Mouse (Mus musculus) CH12.LX (cell line): ENCODE results near the gene Efs. TPM values are rescaled to one million over a fixed set of nuclear protein-coding genes. Genes with fewer than 3 reads are reported as not detected.

Source experiments
- DNase-seq: peaks from one replicate; pipeline ENCODE4 v3.0.0-alpha.2; 2013; ENCODE audit errors: extremely low read depth
- H3K27ac ChIP-seq: 2 replicates; pipeline ENCODE4 v1.5.1; 2012; ENCODE audit warnings: low read depth, mild to moderate bottlenecking, control low read depth, moderate library complexity; ENCODE audit not compliant: insufficient read depth
- H3K27me3 ChIP-seq: replicated peaks from 2 replicates; pipeline ENCODE3; 2012; ENCODE audit warnings: inconsistent platforms
- H3K36me3 ChIP-seq, 2 experiments: replicated peaks in 1 of 2; 2 replicates each; pipeline versions ENCODE3 to v1.6.1; 2012; ENCODE audit warnings: inconsistent platforms in 1 of 2, low read length in 1 of 2, mild to moderate bottlenecking in 1 of 2, mixed read lengths in 1 of 2, moderate library complexity in 1 of 2; ENCODE audit not compliant: control insufficient read depth in 1 of 2, insufficient read depth in 1 of 2
- H3K4me1 ChIP-seq, 2 experiments: 2 replicates each; pipeline ENCODE4 v1.6.1; 2012; ENCODE audit warnings: inconsistent platforms in 1 of 2, moderate library complexity in 1 of 2; ENCODE audit not compliant: insufficient read depth in 2 of 2, control insufficient read depth in 1 of 2
- H3K4me2 ChIP-seq: 2 replicates; pipeline ENCODE4 v1.6.1; 2012; ENCODE audit warnings: low read depth, mild to moderate bottlenecking, control low read depth; ENCODE audit not compliant: poor library complexity, insufficient read depth, severe bottlenecking
- H3K4me3 ChIP-seq, 3 experiments: fragments of 150-350 bp in 1 of 3; sonication (generic) in 1 of 3; replicated peaks in 1 of 3; 2 replicates each; pipeline versions ENCODE3 to v1.5.1; 2011 to 2012; ENCODE audit warnings: low read depth in 2 of 3, low read length in 2 of 3, mild to moderate bottlenecking in 2 of 3, moderate library complexity in 2 of 3, control low read depth in 1 of 3, improper control_type of control experiment in 1 of 3, inconsistent platforms in 1 of 3, mixed read lengths in 1 of 3; ENCODE audit not compliant: poor library complexity in 1 of 3
- H3K79me2 ChIP-seq: replicated peaks from 2 replicates; pipeline ENCODE4 v1.6.1; 2012; ENCODE audit warnings: mild to moderate bottlenecking, moderate library complexity; ENCODE audit not compliant: control insufficient read depth, poor library complexity, insufficient read depth, severe bottlenecking; ENCODE audit errors: extremely low read depth
- H3K9ac ChIP-seq: 2 replicates; pipeline ENCODE4 v1.6.1; 2012; ENCODE audit warnings: low read depth, mild to moderate bottlenecking, control low read depth, moderate library complexity; ENCODE audit not compliant: insufficient read depth
- H3K9me3 ChIP-seq: replicated peaks from 2 replicates; pipeline ENCODE3; 2012; ENCODE audit warnings: low read length, inconsistent platforms, mixed read lengths
- BHLHE40 ChIP-seq: IDR thresholded peaks from 2 replicates; pipeline ENCODE4 v1.6.1; 2011; ENCODE audit warnings: mild to moderate bottlenecking, low read depth, low read length, improper control_type of control experiment
- CHD1 ChIP-seq: IDR thresholded peaks from 2 replicates; pipeline ENCODE4 v1.6.1; 2012; ENCODE audit warnings: low read depth, low read length, improper control_type of control experiment, inconsistent platforms
- CTCF ChIP-seq, 2 experiments: IDR thresholded peaks in 1 of 2; conservative IDR thresholded peaks in 1 of 2; 2 replicates each; pipeline ENCODE4 v1.5.1; 2011 to 2012; ENCODE audit warnings: low read depth in 2 of 2, low read length in 2 of 2, improper control_type of control experiment in 1 of 2, inconsistent platforms in 1 of 2, mild to moderate bottlenecking in 1 of 2, moderate library complexity in 1 of 2
- E2F4 ChIP-seq: IDR thresholded peaks from 2 replicates; pipeline ENCODE4 v1.6.1; 2011; ENCODE audit warnings: low read depth, low read length, improper control_type of control experiment; ENCODE audit not compliant: insufficient replicate concordance
- ELF1 ChIP-seq: IDR thresholded peaks from 2 replicates; pipeline ENCODE4 v1.6.1; 2014; ENCODE audit warnings: low read depth, mild to moderate bottlenecking, inconsistent platforms, low read length, improper control_type of control experiment
- ETS1 ChIP-seq: conservative IDR thresholded peaks from 2 replicates; pipeline ENCODE4 v1.6.1; 2012; ENCODE audit warnings: low read depth, mild to moderate bottlenecking, inconsistent platforms, low read length, improper control_type of control experiment, moderate library complexity
- HCFC1 ChIP-seq: IDR thresholded peaks from 2 replicates; pipeline ENCODE4 v1.6.1; 2012; ENCODE audit warnings: low read depth, mild to moderate bottlenecking, inconsistent platforms, low read length, improper control_type of control experiment
- JUN ChIP-seq: IDR thresholded peaks from 2 replicates; pipeline ENCODE4 v1.6.1; 2011; ENCODE audit warnings: low read depth, mild to moderate bottlenecking, low read length, improper control_type of control experiment, moderate library complexity; ENCODE audit not compliant: insufficient read depth
- JUND ChIP-seq: conservative IDR thresholded peaks from 2 replicates; pipeline ENCODE4 v1.6.1; 2011; ENCODE audit warnings: low read depth, low read length, improper control_type of control experiment
- KAT2A ChIP-seq: IDR thresholded peaks from 2 replicates; pipeline ENCODE4 v1.6.1; 2012; ENCODE audit warnings: low read length, improper control_type of control experiment, inconsistent platforms; ENCODE audit not compliant: insufficient replicate concordance
- MAX ChIP-seq: IDR thresholded peaks from 2 replicates; pipeline ENCODE4 v1.6.1; 2011; ENCODE audit warnings: low read length, improper control_type of control experiment
- MEF2A ChIP-seq: IDR thresholded peaks from 2 replicates; pipeline ENCODE4 v1.6.1; 2014; ENCODE audit warnings: low read depth, mild to moderate bottlenecking, inconsistent platforms, low read length, improper control_type of control experiment, borderline replicate concordance
- MXI1 ChIP-seq: IDR thresholded peaks from 2 replicates; pipeline ENCODE4 v1.6.1; 2011; ENCODE audit warnings: mild to moderate bottlenecking, low read depth, low read length, improper control_type of control experiment
- PAX5 ChIP-seq: IDR thresholded peaks from 2 replicates; pipeline ENCODE4 v1.6.1; 2012; ENCODE audit warnings: low read length, inconsistent platforms, mixed read lengths
- POLR2A ChIP-seq: IDR thresholded peaks from 2 replicates; pipeline ENCODE4 v1.6.1; 2011; ENCODE audit warnings: low read depth, mild to moderate bottlenecking, improper control_type of control experiment, low read length
- POLR2AphosphoS2 ChIP-seq: IDR thresholded peaks from 2 replicates; pipeline ENCODE4 v1.6.1; 2011; ENCODE audit warnings: low read depth, low read length, improper control_type of control experiment
- SMC3 ChIP-seq: IDR thresholded peaks from 2 replicates; pipeline ENCODE4 v1.6.1; 2011; ENCODE audit warnings: low read depth, low read length, improper control_type of control experiment
- TCF12 ChIP-seq: IDR thresholded peaks from 2 replicates; pipeline ENCODE4 v1.6.1; 2014; ENCODE audit warnings: low read depth, mild to moderate bottlenecking, inconsistent platforms, low read length, improper control_type of control experiment
- UBTF ChIP-seq: IDR thresholded peaks from 2 replicates; pipeline ENCODE4 v1.6.1; 2012; ENCODE audit warnings: low read depth, mild to moderate bottlenecking, inconsistent platforms, low read length, improper control_type of control experiment, moderate library complexity
- ZMIZ1 ChIP-seq: IDR thresholded peaks from 2 replicates; pipeline ENCODE4 v1.6.1; 2012; ENCODE audit warnings: low read depth, mild to moderate bottlenecking, inconsistent platforms, low read length, improper control_type of control experiment
- dilution Hi-C: fragments of 300-500 bp; cut with MboI; formaldehyde crosslinking; loops from 2 replicates; pipeline ENCODE4 v1.14.3; 2020; ENCODE audit warnings: low sequenced_read_pairs; ENCODE audit not compliant: extremely low pct_unique_long_range_greater_than_20kb, extremely low pct_ligation_motif_present
- in situ Hi-C: fragments of 300-500 bp; cut with MboI; formaldehyde crosslinking; loops from 3 replicates; pipeline ENCODE4 v1.14.3; 2019; ENCODE audit warnings: low sequenced_read_pairs, low pct_ligation_motif_present, low pct_unique_long_range_greater_than_20kb, mixed read lengths
- polyA plus RNA-seq: library from polyadenylated mRNA; unstranded; fragments of >175 nt; gene quantifications from 2 replicates; pipeline ENCODE4 v1.2.1, GENCODE M21; 2012; ENCODE audit warnings: low read depth; ENCODE audit not compliant: insufficient read length
- total RNA-seq, 2 experiments: library from RNA; depleted of rRNA; stranded (reverse); fragments of 300-350 nt in 1 of 2; fragments of >200 nt in 1 of 2; gene quantifications; 2 replicates each; pipeline ENCODE4 v1.2.3; 2012 to 2014

The Efs gene
- total and polyA plus RNA-seq, 3 experiments = not detected

GRCm38 (mm10) chr14:54929801-54930200 is 3.9 kb upstream of the Efs start:
- dilution Hi-C loops = no loop called here
- peaks cover 80% of the 10 kb centered on the region for H3K27me3 ChIP-seq

DNA sequence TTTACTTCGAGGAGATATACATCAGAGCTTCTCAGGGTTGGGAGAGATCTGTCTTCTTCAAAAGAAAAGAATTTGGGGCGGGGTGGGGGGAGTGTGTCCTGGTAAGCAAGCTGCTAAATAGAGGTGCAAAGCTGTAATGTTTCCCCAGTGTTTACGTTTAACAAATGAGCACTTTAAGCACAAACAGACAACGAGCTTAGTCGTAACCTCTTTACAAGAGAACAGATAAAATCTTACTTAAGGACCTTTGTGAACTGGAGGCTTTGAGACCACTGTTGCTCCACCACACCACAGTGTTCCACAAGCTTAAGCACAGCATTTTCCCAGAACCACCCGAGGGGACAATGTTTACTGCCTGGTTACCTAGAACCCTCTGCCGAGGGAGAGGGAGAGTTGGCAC is 1.4 kb upstream of the Efs start:
- Histone ChIP-seq H3K4me2 (no peak overlapping the region), H3K79me2 (no peaks in the 10 kb centered on the region), H3K27me3 (peaks cover 88% of the 10 kb centered on the region), H3K9ac (no peak overlapping the region), H3K4me3 (no peak overlapping the region), H3K36me3 (no peaks in the 10 kb centered on the region), H3K4me1 (peaks cover 0 to 10% of the 10 kb centered on the region in 2 experiments; a peak in 1 of 4 replicates), H3K9me3 (peaks cover 4% of the 10 kb centered on the region), H3K27ac (no peak overlapping the region)
- TF ChIP-seq CTCF (conservative IDR thresholded peaks at IDR 0.05 in 1 of 2, IDR thresholded peaks at IDR 0.05 in 1 of 2; ENCODE audit: low read depth in 2 of 2, low read length in 2 of 2) (no peak), ETS1 (no peak), MEF2A (no peak), UBTF (no peak), KAT2A (no peak), ELF1 (no peak), HCFC1 (no peak), PAX5 (no peak), MXI1 (no peak), SMC3 (no peak), MAX (no peak), JUND (no peak), CHD1 (no peak), POLR2A (no peak), BHLHE40 (no peak), JUN (no peak), ZMIZ1 (no peak), POLR2AphosphoS2 (no peak)
- dilution Hi-C loops (no loop called here), in situ Hi-C loops (no loop called here)
- no peak for DNase-seq

More at GRCm38 (mm10) chr14:54929801-54930200, 3.9 kb upstream of the Efs start:
- Histone ChIP-seq H3K4me2 (no peak overlapping the region), H3K9ac (no peak overlapping the region), H3K79me2 (no peaks in the 10 kb centered on the region), H3K4me1 (peaks cover 3 to 12% of the 10 kb centered on the region in 2 experiments), H3K36me3 (no peaks in the 10 kb centered on the region), H3K4me3 (no peak overlapping the region), H3K9me3 (peaks cover 4% of the 10 kb centered on the region), H3K27ac (no peak overlapping the region)
- TF ChIP-seq E2F4 (no peak), TCF12 (no peak)
- in situ Hi-C loops = no loop called here
- no peak for DNase-seq
